Mouse (Mus musculus) kidney, adult 8-10 months (tissue): ENCODE data around the gene Pmpcb.

ENCODE experiments used
- DNase-seq, 2 experiments: peaks; one replicate each; pipeline ENCODE4 v3.0.0; 2022

The Pmpcb gene

GRCm38 (mm10) chr5:21732930-21733329, 4.0 kb upstream of the Pmpcb start:
- peak; percentile 17 to 30 for DNase-seq

DNA sequence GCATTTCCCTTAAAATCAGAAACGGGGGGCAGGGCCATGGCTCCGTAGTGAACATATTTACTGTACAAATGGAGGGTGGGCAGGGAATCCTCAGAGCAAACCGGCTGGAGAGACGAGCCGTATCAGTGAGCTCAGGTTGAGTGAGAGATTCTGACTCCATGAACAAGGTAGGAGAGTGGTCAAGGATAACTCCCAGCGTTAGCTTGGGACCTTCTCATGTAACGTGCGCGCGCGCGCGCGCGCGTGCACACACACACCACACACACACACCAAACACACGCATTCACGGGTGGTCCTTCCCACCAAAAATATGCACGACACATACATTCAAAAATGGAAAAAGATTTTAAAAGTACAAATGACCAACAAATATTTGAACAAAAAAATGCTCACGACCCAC, 1.8 kb upstream of the Pmpcb start:
- DNase-seq: no peak

GRCm38 (mm10) chr5:21735584-21735983, 1.4 kb upstream of the Pmpcb start:
- DNase-seq: peak; percentile 55 to 85

- no peak for DNase-seq
These were observed 895 bp upstream of the Pmpcb start for GRCm38 (mm10) chr5:21736046-21736445.

DNA sequence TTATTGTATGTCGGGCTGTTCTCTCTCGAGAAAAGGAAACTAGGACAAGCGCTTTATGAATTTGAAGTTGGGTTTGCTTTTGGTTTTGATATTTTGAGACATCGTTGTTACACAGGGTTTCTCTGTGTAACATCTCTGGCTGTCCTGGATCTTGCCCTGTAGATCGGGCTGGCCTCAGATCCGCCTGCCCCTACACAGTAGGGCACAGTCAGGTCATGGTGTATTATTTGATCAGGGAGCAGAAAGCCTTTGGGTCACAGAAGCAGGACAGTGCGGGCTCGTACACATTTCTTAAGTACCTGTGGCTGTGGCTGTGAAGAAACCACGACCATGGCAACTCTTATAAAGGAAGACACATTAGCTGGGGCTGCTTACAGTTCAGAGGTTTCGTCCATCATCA, 679 bp downstream of the Pmpcb start:
- DNase-seq: no peak

DNA sequence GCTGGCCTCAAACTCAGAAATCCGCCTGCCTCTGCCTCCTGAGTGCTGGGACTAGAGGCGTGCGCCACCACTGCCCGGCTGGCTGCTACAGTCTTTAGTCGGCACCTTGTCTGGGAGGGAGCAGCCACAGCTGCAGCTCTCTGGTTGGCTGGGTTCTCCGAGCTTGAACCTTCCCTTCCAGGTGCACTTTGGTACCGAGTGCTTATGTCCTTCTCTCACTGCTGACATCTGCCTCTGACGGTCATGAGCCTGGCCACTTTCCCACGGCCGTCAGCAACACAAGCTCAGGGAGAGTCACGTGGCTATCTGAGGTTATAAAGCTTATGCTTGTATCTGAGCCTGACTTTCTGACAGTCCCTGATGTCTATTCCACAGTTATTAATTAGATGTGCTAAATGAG, 2.2 kb downstream of the Pmpcb start:
- peak; percentile 79 to 85 for DNase-seq

DNA sequence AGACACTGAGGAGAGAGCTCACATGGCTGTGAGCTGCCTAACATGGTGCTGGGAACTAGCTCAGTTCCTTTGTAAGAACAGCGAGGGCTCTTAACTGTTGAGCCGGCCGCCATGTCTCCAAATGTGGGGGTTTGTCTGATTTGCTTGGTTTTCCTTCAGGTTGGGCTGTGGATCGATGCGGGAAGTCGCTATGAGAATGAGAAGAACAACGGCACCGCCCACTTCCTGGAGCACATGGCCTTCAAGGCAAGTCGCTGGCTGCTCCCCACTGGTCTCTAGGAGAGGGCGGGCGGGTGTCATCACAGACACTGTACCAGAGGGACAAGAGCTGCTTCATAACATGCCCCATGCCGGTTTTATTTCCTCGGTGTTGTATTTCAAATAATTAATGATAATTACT, 2.9 kb downstream of the Pmpcb start:
- no peak for DNase-seq

- no peak for DNase-seq
These were observed 6.7 kb downstream of the Pmpcb start for GRCm38 (mm10) chr5:21743606-21744005.

DNA sequence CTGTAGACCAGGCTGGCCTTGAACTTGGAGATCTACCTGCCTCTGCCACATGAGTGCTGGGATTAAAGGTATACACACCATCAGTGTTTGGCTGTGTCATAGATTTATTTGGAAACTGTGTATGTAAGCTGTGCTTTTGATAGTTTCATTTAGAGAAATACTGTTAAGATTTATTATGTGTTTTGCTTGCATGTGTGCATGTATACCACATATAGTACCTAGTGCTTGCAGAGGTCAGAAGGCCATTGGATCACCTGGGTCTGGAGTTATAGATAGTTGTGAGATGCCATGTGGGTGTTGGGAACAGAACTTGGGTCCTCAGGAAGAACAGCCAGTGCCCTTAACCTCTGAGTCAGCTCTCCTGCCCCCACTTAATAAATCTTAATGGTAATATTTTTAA, 7.7 kb downstream of the Pmpcb start:
- DNase-seq: no peak

GRCm38 (mm10) chr5:21745966-21746365, 9.0 kb downstream of the Pmpcb start:
- DNase-seq: no peak

- no peak for DNase-seq
These were observed 31.6 kb downstream of the Pmpcb start for GRCm38 (mm10) chr5:21768506-21768905.

DNA sequence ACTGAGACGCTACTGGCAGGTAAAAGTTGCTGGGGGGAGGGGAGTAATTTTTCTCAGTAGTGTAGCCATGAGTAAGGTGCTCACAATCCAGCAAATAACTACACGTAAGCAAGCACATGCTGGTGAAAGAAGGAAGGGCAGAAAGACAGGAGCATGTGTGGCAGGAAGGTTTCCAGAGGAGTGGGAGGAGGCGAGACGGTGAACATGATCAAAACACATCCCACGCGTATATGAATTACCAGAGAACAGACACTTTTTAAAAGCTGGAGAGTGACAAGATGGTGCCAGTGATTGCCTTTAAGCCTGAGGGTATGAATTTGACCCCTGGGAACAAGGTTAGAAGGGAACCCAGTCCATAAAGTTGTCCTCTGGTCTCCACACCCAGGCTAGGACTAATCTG, 32.9 kb downstream of the Pmpcb start:
- no peak for DNase-seq

- DNase-seq: no peak
These were observed 39.5 kb downstream of the Pmpcb start for GRCm38 (mm10) chr5:21776491-21776890.

- DNase-seq: peak; percentile 13 to 45
These were observed 47.5 kb downstream of the Pmpcb start for GRCm38 (mm10) chr5:21784161-21785052.

GRCm38 (mm10) chr5:21785053-21785452, 48.1 kb downstream of the Pmpcb start, which contains the start of the genes Dnajc2 and Psmc2:
TSS of gene Dnajc2 (minus strand) at chr5:21785251.
TSS of gene Psmc2 (plus strand) at chr5:21785283.
- DNase-seq: peak; percentile 89 to 91

GRCm38 (mm10) chr5:21785776-21786175, 48.8 kb downstream of the Pmpcb start:
- DNase-seq: no peak

GRCm38 (mm10) chr5:21786258-21787185, 49.6 kb downstream of the Pmpcb start:
- peak; percentile 87 to 92 for DNase-seq

GRCm38 (mm10) chr5:21787186-21788105, 50.5 kb downstream of the Pmpcb start:
- no peak for DNase-seq

GRCm38 (mm10) chr5:21789061-21789460, 52.1 kb downstream of the Pmpcb start:
- DNase-seq: no peak

DNA sequence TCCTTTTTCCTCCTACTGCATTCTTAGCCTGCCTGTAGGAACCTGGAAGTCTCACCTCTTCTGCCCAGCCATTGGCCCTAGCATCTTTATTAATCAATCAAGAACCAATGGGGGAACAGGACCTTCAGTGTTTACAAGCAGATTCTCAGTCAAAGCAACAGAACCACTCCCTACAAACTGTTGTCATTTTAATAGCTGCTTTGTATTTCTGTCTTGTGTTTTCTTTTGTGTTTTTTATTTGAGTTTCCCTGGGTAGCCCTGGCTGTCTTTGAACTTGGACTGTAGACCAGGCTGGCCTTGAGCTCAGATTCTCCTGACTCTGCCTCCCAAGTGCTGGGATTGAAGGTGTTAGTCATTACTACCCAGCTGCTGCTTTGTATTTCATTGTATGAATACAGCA, 55.2 kb downstream of the Pmpcb start:
- no peak for DNase-seq

- DNase-seq: no peak
These were observed 66.0 kb downstream of the Pmpcb start for GRCm38 (mm10) chr5:21802907-21803306.

GRCm38 (mm10) chr5:21803691-21804188, 66.8 kb downstream of the Pmpcb start:
- DNase-seq: no peak
